Mouse (Mus musculus): ENCODE data around the gene Inppl1. TPM values are rescaled to one million over a fixed set of nuclear protein-coding genes. Genes with fewer than 3 reads are reported as not detected.

Inppl1 gene
- polyA plus RNA-seq, 1 experiment from 2014 or later, result 35.7 TPM

- Histone ChIP-seq H3K9me3 (ENCODE audit: control insufficient read depth, low read length) (no peaks in the 10 kb centered on the region), H3K4me2 (ENCODE audit: low read depth, low read length) (peak within 1 kb of the TSS; percentile 54), H3K4me3 (ENCODE audit: low read length) (peak within 1 kb of the TSS; percentile 37), H3K27ac (ENCODE audit: low read length) (no peak within 1 kb of the TSS), H3K9ac (ENCODE audit: low read length) (no peak within 1 kb of the TSS; the same call in 1 of the 2 replicates), H3K27me3 (ENCODE audit: control insufficient read depth, insufficient read depth, low read depth, low read length) (peaks cover 53% of the 10 kb centered on the region), H3K36me3 (ENCODE audit: control insufficient read depth, insufficient read depth, low read length) (no peaks in the 10 kb centered on the region), H3K4me1 (replicated peaks; ENCODE audit: control insufficient read depth, insufficient read depth, low read length) (peaks cover 20% of the 10 kb centered on the region)
- no peak for ATAC-seq (ENCODE audit: low read depth)
- WGBS, result under 1% methylated on average over 26 of the region's 45 CpGs
Measured at GRCm38 (mm10) chr7:101817861-101818401, 20.1 kb downstream of the Inppl1 start, which contains the start of gene Phox2a. Gene Phox2a (plus strand): TSS chr7:101818313.

GRCm38 (mm10) chr7:101777053-101777452 lies 61.0 kb downstream of the Inppl1 start:
- no peaks in the 10 kb centered on the region for H3K27me3 ChIP-seq (ENCODE audit: control insufficient read depth, insufficient read depth, low read depth, low read length)
- no peak overlapping the region for H3K9ac ChIP-seq (ENCODE audit: low read length)
- H3K27ac ChIP-seq (ENCODE audit: low read length), result no peak overlapping the region
- WGBS, result 94% methylated on average over 1 of the region's 1 CpGs
- no peak overlapping the region for H3K4me3 ChIP-seq (ENCODE audit: low read length)
- H3K4me1 ChIP-seq (replicated peaks; ENCODE audit: control insufficient read depth, insufficient read depth, low read length), result no peaks in the 10 kb centered on the region
- no peaks in the 10 kb centered on the region for H3K36me3 ChIP-seq (ENCODE audit: control insufficient read depth, insufficient read depth, low read length)
- H3K4me2 ChIP-seq (ENCODE audit: low read depth, low read length), result no peak overlapping the region
- H3K9me3 ChIP-seq (ENCODE audit: control insufficient read depth, low read length), result no peaks in the 10 kb centered on the region
- ATAC-seq (ENCODE audit: low read depth), result no peak

GRCm38 (mm10) chr7:101772687-101773086 lies 65.3 kb downstream of the Inppl1 start:
- H3K4me2 ChIP-seq (ENCODE audit: low read depth, low read length), result no peak overlapping the region
- H3K9ac ChIP-seq (ENCODE audit: low read length), result no peak overlapping the region
- no peak for ATAC-seq (ENCODE audit: low read depth)
- H3K36me3 ChIP-seq (ENCODE audit: control insufficient read depth, insufficient read depth, low read length), result no peaks in the 10 kb centered on the region
- no peaks in the 10 kb centered on the region for H3K27me3 ChIP-seq (ENCODE audit: control insufficient read depth, insufficient read depth, low read depth, low read length)
- no peaks in the 10 kb centered on the region for H3K4me1 ChIP-seq (replicated peaks; ENCODE audit: control insufficient read depth, insufficient read depth, low read length)
- WGBS, result 41% methylated on average over 8 of the region's 8 CpGs
- no peak overlapping the region for H3K27ac ChIP-seq (ENCODE audit: low read length)
- no peak overlapping the region for H3K4me3 ChIP-seq (ENCODE audit: low read length)
- no peaks in the 10 kb centered on the region for H3K9me3 ChIP-seq (ENCODE audit: control insufficient read depth, low read length)

Small RNA genes lying within 50 kb of the gene (microRNA-seq; reads per million reads assigned to microRNA genes)
- not detected for gene Gm22655

Other genes starting within 250 kb of the Inppl1 start
- 51.3 and 59.6 TPM in 2 replicates for gene Clpb, start 174.6 kb downstream of the Inppl1 start, polyA plus RNA-seq (2015; fragmentation: Nextera tagmentation; extraction: Ambion mirVana)
- 0.28 and 0.34 TPM in 2 replicates for gene Phox2a, start 19.9 kb downstream of the Inppl1 start, polyA plus RNA-seq (2015; fragmentation: Nextera tagmentation; extraction: Ambion mirVana)
- 1.5 and 2.8 TPM in 2 replicates for gene Folr2, start 19.0 kb upstream of the Inppl1 start, polyA plus RNA-seq (2015; fragmentation: Nextera tagmentation; extraction: Ambion mirVana)
- 71.2 and 73.0 TPM in 2 replicates for gene Anapc15, start 25.5 kb upstream of the Inppl1 start, polyA plus RNA-seq (2015; fragmentation: Nextera tagmentation; extraction: Ambion mirVana)
- gene Folr1, start 32.6 kb upstream of the Inppl1 start, polyA plus RNA-seq (2015; fragmentation: Nextera tagmentation; extraction: Ambion mirVana), result 1.5 and 1.6 TPM in 2 replicates
- gene Lamtor1, start 67.7 kb upstream of the Inppl1 start, polyA plus RNA-seq (2015; fragmentation: Nextera tagmentation; extraction: Ambion mirVana), result 161 and 163 TPM in 2 replicates
- 0.20 and 0.69 TPM in 2 replicates for gene Tomt, start 68.1 kb upstream of the Inppl1 start, polyA plus RNA-seq (2015; fragmentation: Nextera tagmentation; extraction: Ambion mirVana)
- 18.1 and 28.3 TPM in 2 replicates for gene Lrrc51, start 95.7 kb upstream of the Inppl1 start, polyA plus RNA-seq (2015; fragmentation: Nextera tagmentation; extraction: Ambion mirVana)
- 66.7 and 73.7 TPM in 2 replicates for gene Numa1, start 95.9 kb upstream of the Inppl1 start, polyA plus RNA-seq (2015; fragmentation: Nextera tagmentation; extraction: Ambion mirVana)
- gene Il18bp, start 180.5 kb upstream of the Inppl1 start, polyA plus RNA-seq (2015; fragmentation: Nextera tagmentation; extraction: Ambion mirVana), result 2.1 and 3.0 TPM in 2 replicates
- gene Rnf121, start 227.2 kb upstream of the Inppl1 start, polyA plus RNA-seq (2015; fragmentation: Nextera tagmentation; extraction: Ambion mirVana), result 25.2 and 25.6 TPM in 2 replicates
- gene Xndc1, start 227.3 kb upstream of the Inppl1 start, polyA plus RNA-seq (2015; fragmentation: Nextera tagmentation; extraction: Ambion mirVana), result 31.0 and 35.0 TPM in 2 replicates
- 1.0 and 1.2 TPM in 2 replicates for gene Xntrpc, start 227.5 kb upstream of the Inppl1 start, polyA plus RNA-seq (2015; fragmentation: Nextera tagmentation; extraction: Ambion mirVana)
- gene Trpc2, start 244.9 kb upstream of the Inppl1 start, polyA plus RNA-seq (2015; fragmentation: Nextera tagmentation; extraction: Ambion mirVana), result 0.08 and 0.10 TPM in 2 replicates